Mouse (Mus musculus): ENCODE measurements around the gene Wipi1. TPM values are rescaled to one million over a fixed set of nuclear protein-coding genes. Genes with fewer than 3 reads are reported as not detected.

Wipi1 gene
- total and polyA plus RNA-seq, 3 experiments = 2.6 to 8.2 TPM; not detected in 1

- TF ChIP-seq TBP (IDR thresholded peaks at IDR 0.05; ENCODE audit: low read depth, low read length) = peak; percentile 39; the same call in 1 of the 2 replicates
- TF ChIP-seq POLR2AphosphoS5 (IDR thresholded peaks at IDR 0.05; ENCODE audit: borderline replicate concordance, low read depth, low read length) = no peak
- no peak for TF ChIP-seq USF2 (IDR thresholded peaks at IDR 0.05; ENCODE audit: borderline replicate concordance in 1 of 2, insufficient read depth in 1 of 2, low read depth in 1 of 2, low read length in 2 of 2)
- no peak for TF ChIP-seq HCFC1 (IDR thresholded peaks at IDR 0.05; ENCODE audit: low read depth, low read length)
- TF ChIP-seq GABPA (IDR thresholded peaks at IDR 0.05; ENCODE audit: low read depth, low read length) = no peak
- TF ChIP-seq EP300 (IDR thresholded peaks at IDR 0.05; ENCODE audit: low read depth in 1 of 2, low read length in 2 of 2) = no peak
- TF ChIP-seq POLR2A (IDR thresholded peaks at IDR 0.05; ENCODE audit: control insufficient read depth in 1 of 2, insufficient read depth in 1 of 2, low read depth in 1 of 2, low read length in 2 of 2, poor library complexity in 1 of 2) = no peak
- TF ChIP-seq ZKSCAN1 (IDR thresholded peaks at IDR 0.05; ENCODE audit: low read depth, low read length) = no peak
These were observed 9.4 kb upstream of the Wipi1 start (continued) for GRCm38 (mm10) chr11:109621183-109621582.

GRCm38 (mm10) chr11:109620356-109620755, 8.6 kb upstream of the Wipi1 start:
- no peaks in the 10 kb centered on the region for H3K27me3 ChIP-seq (ENCODE audit: control insufficient read depth in 1 of 2, insufficient read depth in 2 of 2, low read length in 2 of 2)
- H3K4me1 ChIP-seq (ENCODE audit: control insufficient read depth in 1 of 2, insufficient read depth in 2 of 2, low read length in 2 of 2) = peaks cover 12 to 27% of the 10 kb centered on the region in 2 experiments
- H3K9me3 ChIP-seq (replicated peaks; ENCODE audit: insufficient read depth, low read length) = no peaks in the 10 kb centered on the region
- no peak for DNase-seq (ENCODE audit: low read depth, low spot score)
- TF ChIP-seq ZKSCAN1 (IDR thresholded peaks at IDR 0.05; ENCODE audit: low read depth, low read length) = no peak
- TF ChIP-seq TAL1 (IDR thresholded peaks at IDR 0.05; ENCODE audit: low read length) = no peak
- TF ChIP-seq JUND (IDR thresholded peaks at IDR 0.05; ENCODE audit: low read depth, low read length) = no peak
- no peak for TF ChIP-seq MAFK (IDR thresholded peaks at IDR 0.05; ENCODE audit: borderline replicate concordance, low read depth, low read length)
- TF ChIP-seq MEF2A (IDR thresholded peaks at IDR 0.05; ENCODE audit: extremely low read depth, insufficient replicate concordance, low read depth, low read length, poor library complexity, severe bottlenecking) = no peak
- TF ChIP-seq TBP (IDR thresholded peaks at IDR 0.05; ENCODE audit: low read depth, low read length) = no peak
- TF ChIP-seq MYB (IDR thresholded peaks at IDR 0.05; ENCODE audit: low read depth, low read length) = no peak
- TF ChIP-seq POLR2A (IDR thresholded peaks at IDR 0.05; ENCODE audit: control insufficient read depth in 1 of 2, insufficient read depth in 1 of 2, low read depth in 1 of 2, low read length in 2 of 2, poor library complexity in 1 of 2) = no peak
- no peak for TF ChIP-seq ZNF384 (IDR thresholded peaks at IDR 0.05; ENCODE audit: low read depth, low read length)
- TF ChIP-seq MYC (IDR thresholded peaks at IDR 0.05; ENCODE audit: low read depth, low read length) = no peak
- no peak for TF ChIP-seq NELFE (IDR thresholded peaks at IDR 0.05; ENCODE audit: low read depth, low read length)
- no peak for TF ChIP-seq MAX (IDR thresholded peaks at IDR 0.05; ENCODE audit: low read length)
- TF ChIP-seq USF1 (IDR thresholded peaks at IDR 0.05; ENCODE audit: low read depth, low read length) = no peak
- TF ChIP-seq SMC3 (IDR thresholded peaks at IDR 0.05; ENCODE audit: low read depth, low read length) = no peak
- no peak for TF ChIP-seq SIN3A (IDR thresholded peaks at IDR 0.05; ENCODE audit: low read length)
- no peak for TF ChIP-seq GATA1 (IDR thresholded peaks at IDR 0.05; ENCODE audit: low read depth, low read length)
- no peak for TF ChIP-seq MXI1 (IDR thresholded peaks at IDR 0.05; ENCODE audit: low read depth, low read length)
- no peak overlapping the region for H3K4me3 ChIP-seq (ENCODE audit: control insufficient read depth in 1 of 2, insufficient read depth in 1 of 2, low read depth in 2 of 2, low read length in 2 of 2)
- peaks cover 0 to 27% of the 10 kb centered on the region in 2 experiments; a peak in 2 of 4 replicates for H3K36me3 ChIP-seq (ENCODE audit: control insufficient read depth in 1 of 2, insufficient read depth in 2 of 2, low read length in 2 of 2)
- H3K9ac ChIP-seq (ENCODE audit: control insufficient read depth, low read depth, low read length, poor library complexity, severe bottlenecking) = no peak overlapping the region
- H3K79me2 ChIP-seq (ENCODE audit: control insufficient read depth, insufficient read depth, low read length, poor library complexity) = no peaks in the 10 kb centered on the region
- H3K27ac ChIP-seq (ENCODE audit: control insufficient read depth, low read depth, low read length) = no peak overlapping the region
